Mouse (Mus musculus): ENCODE data around the gene Tcf23.

Gene Tcf23

GRCm38 (mm10) chr5:30968416-30968815 lies at the start of gene Tcf23:
Gene Tcf23, plus strand, starts transcription at chr5:30968662.
- in situ Hi-C loops (cut with MboI, MseI) = no loop called here

GRCm38 (mm10) chr5:30918691-30919090 lies 49.8 kb upstream of the Tcf23 start:
- in situ Hi-C loops (cut with MboI, MseI) = no loop called here

GRCm38 (mm10) chr5:30919831-30920614 lies 48.4 kb upstream of the Tcf23 start:
- in situ Hi-C loops (cut with MboI, MseI) = no loop called here

- in situ Hi-C loops (cut with MboI, MseI) = no loop called here
These were observed 47.8 kb upstream of the Tcf23 start for GRCm38 (mm10) chr5:30920621-30921020.

- in situ Hi-C loops (cut with MboI, MseI) = no loop called here
These were observed 47.0 kb upstream of the Tcf23 start, which contains the start of gene Khk for GRCm38 (mm10) chr5:30921256-30922033. Gene Khk, plus strand, starts transcription at chr5:30921431.

DNA sequence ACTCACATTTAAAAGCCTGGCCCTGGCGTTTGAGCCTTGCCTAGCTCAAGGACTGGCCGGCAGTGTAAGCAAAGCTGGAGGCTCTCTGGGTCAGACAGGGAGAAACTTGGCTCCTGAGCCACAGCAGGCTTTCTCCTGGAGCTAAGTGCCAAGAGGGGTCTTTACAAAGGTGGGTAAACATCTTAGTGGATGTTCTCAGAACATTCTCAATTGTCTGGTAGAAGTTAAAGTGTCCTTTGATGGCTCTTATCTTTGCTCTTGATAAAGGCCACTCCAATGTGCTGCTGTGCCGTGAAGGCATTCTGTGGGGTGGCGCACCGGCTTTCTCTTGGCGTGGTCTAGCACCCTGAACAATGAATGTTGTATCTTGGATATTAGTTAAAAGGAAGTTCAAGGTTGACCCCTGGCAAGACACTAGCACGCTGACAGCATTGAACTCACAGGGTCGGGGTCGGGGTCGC lies 45.9 kb upstream of the Tcf23 start:
- in situ Hi-C loops (cut with MboI, MseI) = no loop called here

GRCm38 (mm10) chr5:30923119-30923518 lies 45.3 kb upstream of the Tcf23 start:
- in situ Hi-C loops (cut with MboI, MseI) = no loop called here

DNA sequence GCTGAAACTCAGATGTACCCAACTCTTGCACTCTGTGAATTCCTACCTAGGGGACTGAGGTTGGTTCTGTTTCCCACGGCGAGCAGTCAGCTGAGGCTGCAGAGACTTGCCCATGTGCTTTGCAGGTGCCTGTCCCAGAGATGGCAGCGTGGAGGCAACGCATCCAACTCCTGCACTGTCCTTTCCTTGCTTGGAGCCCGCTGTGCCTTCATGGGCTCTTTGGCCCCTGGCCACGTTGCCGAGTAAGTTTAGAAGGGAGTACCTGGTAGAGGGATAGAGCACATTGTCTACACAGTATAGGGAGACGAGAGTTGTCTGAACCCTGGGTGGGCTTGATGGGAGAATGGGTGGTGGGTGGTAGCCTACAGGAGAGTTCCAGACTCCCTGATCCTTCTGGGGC lies 43.8 kb upstream of the Tcf23 start:
- in situ Hi-C loops (cut with MboI, MseI) = no loop called here

GRCm38 (mm10) chr5:30925217-30925616 lies 43.2 kb upstream of the Tcf23 start:
- in situ Hi-C loops (cut with MboI, MseI) = no loop called here

GRCm38 (mm10) chr5:30926073-30926472 lies 42.4 kb upstream of the Tcf23 start:
- in situ Hi-C loops (cut with MboI, MseI) = no loop called here

- in situ Hi-C loops (cut with MboI, MseI) = no loop called here
These were observed 40.4 kb upstream of the Tcf23 start for GRCm38 (mm10) chr5:30927945-30928529.

DNA sequence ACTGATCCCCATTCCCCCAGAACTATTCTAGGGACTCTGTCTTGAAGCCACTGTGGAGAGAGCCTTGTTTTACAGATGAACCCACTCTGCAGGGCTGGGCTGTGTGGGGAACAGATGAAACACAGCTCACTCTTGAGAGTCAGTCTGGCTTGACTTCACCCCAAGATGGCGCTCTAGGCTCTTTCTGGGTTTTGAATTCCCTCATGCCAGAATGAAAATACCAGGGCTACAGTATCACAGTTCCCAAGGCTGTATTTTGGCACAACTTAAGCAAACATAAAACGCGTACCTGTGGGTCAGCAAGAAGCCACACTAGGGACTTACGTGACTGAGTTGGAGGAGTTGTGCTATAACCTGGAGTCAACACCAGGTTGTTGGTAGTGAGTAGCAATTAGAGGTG lies 38.3 kb upstream of the Tcf23 start:
- in situ Hi-C loops (cut with MboI, MseI) = no loop called here

GRCm38 (mm10) chr5:30930846-30931245 lies 37.6 kb upstream of the Tcf23 start:
- in situ Hi-C loops (cut with MboI, MseI) = no loop called here

GRCm38 (mm10) chr5:30931378-30931777 lies 37.1 kb upstream of the Tcf23 start:
- in situ Hi-C loops (cut with MboI, MseI) = no loop called here

DNA sequence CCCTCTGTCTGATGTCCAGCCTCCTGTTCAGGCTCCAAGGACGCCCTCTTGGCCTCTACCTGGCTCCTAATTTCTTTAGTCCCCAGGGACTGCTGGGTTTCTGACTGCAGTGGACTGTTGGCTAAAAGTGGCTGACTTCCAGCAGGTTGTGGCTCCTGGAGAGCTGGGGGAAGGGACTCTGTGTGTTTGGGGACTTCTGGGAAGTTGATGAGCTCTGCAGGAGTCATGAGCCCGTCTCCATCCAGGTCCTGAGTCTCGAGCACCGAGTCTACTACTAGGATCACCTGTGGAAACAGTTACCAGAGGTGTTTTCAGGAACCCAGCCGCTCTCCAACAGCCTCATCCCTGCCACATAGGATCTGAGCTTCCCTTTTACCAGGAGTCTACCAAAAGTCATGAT lies 34.8 kb upstream of the Tcf23 start:
- in situ Hi-C loops (cut with MboI, MseI) = no loop called here

GRCm38 (mm10) chr5:30934725-30935461 lies 33.6 kb upstream of the Tcf23 start:
- in situ Hi-C loops (cut with MboI, MseI) = no loop called here

- in situ Hi-C loops (cut with MboI, MseI) = no loop called here
These were observed 25.5 kb upstream of the Tcf23 start for GRCm38 (mm10) chr5:30943004-30943403.

DNA sequence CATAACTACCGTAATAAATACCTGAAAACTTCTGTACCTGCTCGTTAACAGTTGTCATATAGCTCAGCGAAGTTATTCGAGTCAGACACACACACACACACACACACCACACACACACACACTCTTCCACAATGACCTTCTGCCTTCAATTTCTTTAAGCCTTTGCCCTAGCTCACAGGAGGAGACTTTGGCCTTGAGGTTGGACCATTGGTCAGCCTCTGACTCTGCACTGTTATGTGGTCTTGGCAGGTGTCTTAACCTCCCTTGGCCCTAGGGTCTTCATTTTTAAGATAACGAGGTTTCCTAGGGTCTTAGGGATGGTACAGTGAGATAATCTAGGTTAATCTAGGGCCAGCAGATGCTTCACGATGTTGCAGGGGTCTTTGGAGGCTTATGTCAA lies 24.1 kb upstream of the Tcf23 start:
- in situ Hi-C loops (cut with MboI, MseI) = no loop called here

GRCm38 (mm10) chr5:30944956-30945781 lies 23.3 kb upstream of the Tcf23 start, which contains the start of gene Cgref1:
Gene Cgref1, minus strand, starts transcription at chr5:30945591.
- in situ Hi-C loops (cut with MboI, MseI) = no loop called here

GRCm38 (mm10) chr5:30948620-30949019 lies 19.8 kb upstream of the Tcf23 start:
- in situ Hi-C loops (cut with MboI, MseI) = no loop called here

Measured in T-helper 2 cell (primary cell).